Mouse (Mus musculus) neural tube, embryonic 11.5 days (tissue): ENCODE data around the gene Als2. TPM values are rescaled to one million over a fixed set of nuclear protein-coding genes. Genes with fewer than 3 reads are reported as not detected.

Source experiments
- ATAC-seq: fragments of 200-750 bp; cut with Nextera tagmentation; 2 replicates; pipeline ENCODE4 v1.8.0; 2017; ENCODE audit warnings: moderate number of reproducible peaks, mild to moderate bottlenecking, moderate TSS enrichment, moderate library complexity; ENCODE audit not compliant: insufficient read depth, low FRiP score, low TSS enrichment
- DNase-seq: peaks from one replicate; pipeline ENCODE4 v3.0.0-alpha.2; 2015; ENCODE audit warnings: low spot score
- H3K27ac ChIP-seq: fragments of 300-500 bp; sonication (generic); 2 replicates; pipeline ENCODE4 v1.5.1; 2014; ENCODE audit warnings: low read depth, mild to moderate bottlenecking, low read length
- H3K27me3 ChIP-seq: fragments of 300-500 bp; sonication (generic); 2 replicates; pipeline ENCODE4 v1.6.1; 2014; ENCODE audit warnings: mild to moderate bottlenecking, low read length, mixed read lengths; ENCODE audit not compliant: control insufficient read depth, insufficient read depth
- H3K36me3 ChIP-seq: fragments of 300-500 bp; sonication (generic); 2 replicates; pipeline ENCODE4 v1.6.1; 2014; ENCODE audit warnings: mild to moderate bottlenecking, low read length, moderate library complexity, mixed read lengths; ENCODE audit not compliant: control insufficient read depth, insufficient read depth
- H3K4me1 ChIP-seq: fragments of 300-500 bp; sonication (generic); 2 replicates; pipeline ENCODE4 v1.6.1; 2014; ENCODE audit warnings: low read length, mixed read lengths; ENCODE audit not compliant: control insufficient read depth, insufficient read depth
- H3K4me2 ChIP-seq: fragments of 300-500 bp; sonication (generic); 2 replicates; pipeline ENCODE4 v1.6.1; 2014; ENCODE audit warnings: low read depth, mild to moderate bottlenecking, moderate library complexity
- H3K4me3 ChIP-seq: fragments of 300-500 bp; sonication (generic); 2 replicates; pipeline ENCODE4 v1.5.1; 2014; ENCODE audit warnings: low read depth, low read length
- H3K9ac ChIP-seq: fragments of 300-500 bp; sonication (generic); 2 replicates; pipeline ENCODE4 v1.6.1; 2014; ENCODE audit warnings: mild to moderate bottlenecking, low read length
- H3K9me3 ChIP-seq: fragments of 300-500 bp; sonication (generic); 2 replicates; pipeline ENCODE4 v1.6.1; 2016; ENCODE audit warnings: low read length; ENCODE audit not compliant: control insufficient read depth
- WGBS: fragments of 180-500 bp; shearing (Covaris S2); extraction: QIAGEN DNeasy Blood & Tissue Kit; methylation state at CpG from one replicate; pipeline ENCODE4 v1.1.7; 2014; 5-methylcytosine and 5-hydroxymethylcytosine counted together
- polyA plus RNA-seq: library from polyadenylated mRNA; unstranded; fragments of >200 nt; fragmentation: Nextera tagmentation; extraction: Ambion mirVana; gene quantifications from 2 replicates; pipeline ENCODE4 v1.2.1, GENCODE M21; 2014

The Als2 gene
- polyA plus RNA-seq, 1 experiment from 2014 or later, result 19.0 TPM

- no peak overlapping the region for H3K4me2 ChIP-seq
- WGBS, result 90% methylated on average over 4 of the region's 4 CpGs
- no peak overlapping the region for H3K27ac ChIP-seq
- H3K4me1 ChIP-seq, result no peaks in the 10 kb centered on the region
- no peak overlapping the region for H3K4me3 ChIP-seq
- no peaks in the 10 kb centered on the region for H3K36me3 ChIP-seq
- DNase-seq, result no peak
- no peak for ATAC-seq
- H3K9ac ChIP-seq, result no peak overlapping the region
- no peaks in the 10 kb centered on the region for H3K9me3 ChIP-seq
- no peaks in the 10 kb centered on the region for H3K27me3 ChIP-seq
Observed at GRCm38 (mm10) chr1:59167654-59168425, 69.2 kb downstream of the Als2 start.

DNA sequence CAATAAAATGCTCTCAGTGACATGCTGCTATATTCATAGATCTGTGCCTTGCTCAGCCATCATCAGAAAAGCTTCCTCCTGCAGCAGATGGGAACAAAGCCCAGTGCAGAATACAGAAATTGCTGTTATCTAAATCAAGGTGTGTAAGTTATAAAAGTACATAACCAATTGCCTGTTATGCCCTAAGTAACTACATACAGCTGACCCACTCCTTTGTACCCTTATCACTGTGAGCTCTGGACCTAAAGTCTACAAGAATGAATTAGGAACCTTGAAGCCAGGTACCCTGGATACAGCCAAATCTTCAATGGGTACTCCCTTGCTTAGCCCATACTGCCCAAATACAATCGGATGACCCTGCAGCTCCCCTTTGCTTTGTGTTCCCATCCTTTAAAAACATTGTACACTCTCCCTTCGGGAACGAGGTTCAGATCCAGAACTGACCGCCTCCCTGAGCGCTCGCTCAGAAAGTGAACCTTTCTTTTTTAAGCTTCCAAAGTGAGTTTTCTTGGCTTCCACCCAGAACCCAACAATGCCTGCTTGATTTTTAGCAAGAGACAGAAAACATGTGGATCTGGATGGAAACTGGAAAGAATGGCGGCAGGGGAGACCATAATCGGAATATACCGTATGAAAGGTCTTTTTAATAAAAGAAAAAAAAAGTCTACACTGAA is 70.7 kb downstream of the Als2 start:
- no peak overlapping the region for H3K9ac ChIP-seq
- ATAC-seq, result no peak
- H3K27ac ChIP-seq, result no peak overlapping the region
- H3K4me2 ChIP-seq, result no peak overlapping the region
- no peaks in the 10 kb centered on the region for H3K4me1 ChIP-seq
- no peaks in the 10 kb centered on the region for H3K36me3 ChIP-seq
- H3K9me3 ChIP-seq, result no peaks in the 10 kb centered on the region
- DNase-seq, result no peak
- H3K27me3 ChIP-seq, result no peaks in the 10 kb centered on the region
- 93% methylated on average over 9 of the region's 9 CpGs for WGBS
- no peak overlapping the region for H3K4me3 ChIP-seq

DNA sequence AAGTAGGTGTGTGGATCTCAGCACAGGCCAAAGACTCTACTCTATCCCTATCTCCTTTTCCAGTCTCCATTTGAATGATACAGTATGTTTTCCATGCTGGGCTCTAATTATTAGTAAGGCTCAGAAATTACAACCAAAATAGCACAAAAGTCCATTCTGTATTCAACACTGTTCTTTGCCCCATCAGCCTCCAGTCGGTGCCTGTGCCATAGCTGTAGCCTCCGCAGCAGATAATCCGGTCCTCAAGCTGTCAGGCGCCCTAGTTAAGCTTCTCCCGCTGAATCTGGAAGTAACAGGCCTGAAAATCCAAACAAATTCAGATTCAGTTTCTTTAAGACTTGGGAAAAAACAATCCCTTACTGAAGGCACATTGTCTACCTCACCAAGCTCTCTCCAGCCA is 73.1 kb downstream of the Als2 start:
- no peak overlapping the region for H3K27ac ChIP-seq
- H3K36me3 ChIP-seq, result no peaks in the 10 kb centered on the region
- H3K9ac ChIP-seq, result no peak overlapping the region
- H3K9me3 ChIP-seq, result no peaks in the 10 kb centered on the region
- H3K4me2 ChIP-seq, result no peak overlapping the region
- no peak overlapping the region for H3K4me3 ChIP-seq
- no peaks in the 10 kb centered on the region for H3K27me3 ChIP-seq
- DNase-seq (no peak), ATAC-seq (no peak)
- 70% methylated on average over 5 of the region's 5 CpGs for WGBS
- no peaks in the 10 kb centered on the region for H3K4me1 ChIP-seq

DNA sequence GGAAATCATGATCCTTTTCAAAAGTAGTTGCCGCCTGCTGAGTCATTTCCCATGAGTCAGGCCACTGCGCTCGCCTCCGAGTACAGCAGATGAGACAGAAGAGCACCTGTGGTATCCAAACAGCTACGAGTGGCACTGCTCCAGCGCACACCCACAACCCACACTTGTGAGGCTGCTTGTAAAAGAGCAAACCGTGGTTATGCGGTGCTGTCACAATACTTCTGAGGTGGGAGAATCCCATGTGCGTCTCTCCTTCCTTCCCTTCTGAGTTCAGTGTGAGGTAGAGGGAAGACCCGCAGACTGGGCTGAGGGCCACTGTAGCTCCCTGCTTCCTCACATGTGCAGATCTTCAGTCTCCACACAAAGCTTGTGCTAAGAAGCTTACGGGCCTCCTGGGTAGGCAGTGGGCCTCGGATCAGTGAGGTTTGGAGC is 74.0 kb downstream of the Als2 start, which contains the start of gene Mpp4:
Gene Mpp4 (minus strand): TSS at position 360 of the 432 bp plus-strand sequence.
- no peak for ATAC-seq
- no peak within 1 kb of the TSS for H3K27ac ChIP-seq
- H3K4me2 ChIP-seq, result no peak within 1 kb of the TSS
- no peak within 1 kb of the TSS for H3K9ac ChIP-seq
- WGBS, result 70% methylated on average over 12 of the region's 12 CpGs
- H3K4me3 ChIP-seq, result no peak within 1 kb of the TSS
- H3K4me1 ChIP-seq, result no peaks in the 10 kb centered on the region
- no peaks in the 10 kb centered on the region for H3K36me3 ChIP-seq
- H3K27me3 ChIP-seq, result no peaks in the 10 kb centered on the region
- DNase-seq, result no peak
- H3K9me3 ChIP-seq, result no peaks in the 10 kb centered on the region

DNA sequence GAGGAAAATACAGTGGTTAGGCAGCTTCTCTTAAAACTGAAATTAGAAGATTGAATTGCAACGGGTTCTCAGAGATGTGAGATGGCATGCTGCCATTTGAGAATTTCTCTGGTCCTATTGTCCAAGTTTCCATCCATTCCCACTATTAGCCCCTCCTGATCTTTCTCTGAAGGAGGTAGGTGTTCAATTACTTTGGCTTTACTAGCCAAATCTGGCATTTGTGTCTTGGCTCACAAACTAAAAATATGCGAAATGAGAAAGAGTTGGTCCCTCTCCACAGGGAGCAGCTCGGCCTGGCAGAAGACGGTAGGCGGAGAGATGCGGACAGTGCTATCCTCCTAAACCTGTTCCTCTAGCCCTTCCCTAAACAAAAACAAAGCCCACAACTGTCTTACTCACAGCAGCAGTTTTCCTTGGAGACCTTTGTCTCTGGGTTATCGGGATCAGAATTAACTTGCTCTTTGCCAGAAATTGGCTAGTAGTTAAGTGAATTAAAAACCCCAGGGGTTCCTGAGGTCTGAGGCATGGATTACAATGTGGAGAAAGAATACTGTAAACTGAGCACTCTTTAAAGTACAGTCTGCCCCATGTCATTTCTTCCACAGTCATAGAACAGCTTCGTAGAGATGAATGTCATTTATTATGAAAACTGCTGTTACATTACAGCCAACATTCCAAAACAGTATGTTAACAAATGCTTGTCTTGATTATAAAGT is 74.6 kb downstream of the Als2 start:
- no peak for DNase-seq
- no peak overlapping the region for H3K27ac ChIP-seq
- H3K36me3 ChIP-seq, result no peaks in the 10 kb centered on the region
- 64% methylated on average over 8 of the region's 8 CpGs for WGBS
- no peaks in the 10 kb centered on the region for H3K9me3 ChIP-seq
- H3K27me3 ChIP-seq, result no peaks in the 10 kb centered on the region
- no peak overlapping the region for H3K9ac ChIP-seq
- no peak for ATAC-seq
- no peak overlapping the region for H3K4me2 ChIP-seq
- H3K4me1 ChIP-seq, result no peaks in the 10 kb centered on the region
- H3K4me3 ChIP-seq, result no peak overlapping the region

DNA sequence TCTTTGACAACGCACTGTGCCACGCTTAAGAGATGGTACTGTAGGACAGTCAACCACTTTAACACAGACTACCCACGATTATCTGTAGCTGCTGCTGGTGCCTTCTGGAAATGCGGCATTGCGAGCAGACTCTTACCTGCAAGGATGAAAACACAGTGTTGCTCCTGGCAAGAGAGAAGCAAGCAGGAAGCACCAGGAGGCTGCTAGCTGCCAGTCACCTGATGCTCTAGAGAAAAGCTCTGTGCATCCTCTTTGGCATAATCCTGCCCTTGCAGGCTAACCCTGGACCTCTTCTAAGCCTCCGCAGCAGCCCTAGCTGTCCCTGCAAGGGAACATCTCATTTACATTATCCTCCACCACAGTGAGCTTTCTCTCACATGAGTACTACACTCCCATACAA is 75.6 kb downstream of the Als2 start:
- DNase-seq (no peak), ATAC-seq (no peak)
- no peak overlapping the region for H3K4me3 ChIP-seq
- H3K27ac ChIP-seq, result no peak overlapping the region
- no peaks in the 10 kb centered on the region for H3K9me3 ChIP-seq
- WGBS, result 81% methylated on average over 6 of the region's 6 CpGs
- H3K36me3 ChIP-seq, result no peaks in the 10 kb centered on the region
- H3K4me2 ChIP-seq, result no peak overlapping the region
- no peaks in the 10 kb centered on the region for H3K4me1 ChIP-seq
- no peak overlapping the region for H3K9ac ChIP-seq
- no peaks in the 10 kb centered on the region for H3K27me3 ChIP-seq

DNA sequence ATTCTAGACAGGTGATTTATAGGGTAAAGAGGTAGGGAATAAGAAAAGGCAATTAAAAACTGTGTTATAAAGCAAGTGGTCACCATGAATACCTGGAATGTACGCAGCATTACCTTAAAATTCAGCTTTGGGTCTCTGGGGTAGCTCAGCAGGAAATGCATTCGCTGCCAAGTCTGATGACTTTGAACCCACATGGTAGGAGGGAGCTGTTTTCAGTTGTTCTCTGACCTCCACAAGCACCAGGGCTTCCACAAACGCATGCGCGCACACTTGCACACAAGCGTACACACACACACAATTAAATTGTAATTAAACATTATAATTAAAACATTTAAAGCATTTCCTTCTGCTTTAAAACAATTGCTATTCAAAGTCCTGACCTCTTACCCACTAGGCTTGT is 76.2 kb downstream of the Als2 start:
- 89% methylated on average over 6 of the region's 6 CpGs for WGBS
- H3K9ac ChIP-seq, result no peak overlapping the region
- no peak overlapping the region for H3K4me2 ChIP-seq

GRCm38 (mm10) chr1:59159136-59159535 is 77.9 kb downstream of the Als2 start:
- H3K9me3 ChIP-seq, result no peaks in the 10 kb centered on the region
- H3K36me3 ChIP-seq, result no peaks in the 10 kb centered on the region
- H3K4me1 ChIP-seq, result no peaks in the 10 kb centered on the region
- DNase-seq, result no peak
- WGBS, result 90% methylated on average over 3 of the region's 3 CpGs
- H3K4me3 ChIP-seq, result no peak overlapping the region
- no peak overlapping the region for H3K9ac ChIP-seq
- H3K27me3 ChIP-seq, result no peaks in the 10 kb centered on the region
- no peak for ATAC-seq
- no peak overlapping the region for H3K4me2 ChIP-seq
- H3K27ac ChIP-seq, result no peak overlapping the region

More for the DNA sequence above, 76.2 kb downstream of the Als2 start:
- Histone ChIP-seq H3K4me1 (no peaks in the 10 kb centered on the region), H3K27ac (no peak overlapping the region), H3K9me3 (no peaks in the 10 kb centered on the region), H3K4me3 (no peak overlapping the region), H3K36me3 (no peaks in the 10 kb centered on the region), H3K27me3 (no peaks in the 10 kb centered on the region)
- DNase-seq (no peak), ATAC-seq (no peak)
